Mouse (Mus musculus): ENCODE measurements at regions not wholly inside any gene's neighbourhood (a gene's known extent, or its start where the extent isn't known, plus 50 kb on each side); places are given as distances from the start of the nearest gene placed in this dataset.

- DNase-seq: no peak
These were observed 66.4 kb upstream of the Tas2r119 start for GRCm38 (mm10) chr15:32110659-32111058.
